Mouse (Mus musculus) bone marrow macrophage, adult 2 months (primary cell): ENCODE measurements at regions not wholly inside any gene's neighbourhood (a gene's known extent, or its start where the extent isn't known, plus 50 kb on each side); places are given as distances from the start of the nearest gene placed in this dataset.

ENCODE experiments used
- CTCF ChIP-seq: IDR thresholded peaks from 2 replicates; pipeline ENCODE4 v1.5.1; 2012; ENCODE audit warnings: low read depth, mild to moderate bottlenecking, low read length, moderate library complexity
- POLR2A ChIP-seq: IDR thresholded peaks from 2 replicates; pipeline ENCODE4 v1.6.1; 2012; ENCODE audit warnings: mild to moderate bottlenecking, low read depth, low read length, borderline replicate concordance

GRCm38 (mm10) chr2:75600511-75600910 is 58.5 kb upstream of the Hnrnpa3 start:
- TF ChIP-seq CTCF (no peak), POLR2A (no peak)
